Mouse (Mus musculus): ENCODE data around the gene Olfr548-ps1. TPM values are rescaled to one million over a fixed set of nuclear protein-coding genes. Genes with fewer than 3 reads are reported as not detected.

Olfr548-ps1 gene
- polyA plus RNA-seq (2012; rRNA removed; ENCODE audit: low replicate concordance), result not detected in 2 replicates

GRCm38 (mm10) chr7:102540596-102540995 lies at the start of gene Olfr548-ps1:
Gene Olfr548-ps1, plus strand, starts transcription at chr7:102540896.

GRCm38 (mm10) chr7:102499473-102499872 lies 41.2 kb upstream of the Olfr548-ps1 start, which contains the start of gene Olfr545:
Gene Olfr545, minus strand, starts transcription at chr7:102499573.

GRCm38 (mm10) chr7:102534449-102534848 lies 6.2 kb upstream of the Olfr548-ps1 start, which contains the start of gene Olfr547:
Gene Olfr547, plus strand, starts transcription at chr7:102534749.

GRCm38 (mm10) chr7:102549570-102549969 lies 8.9 kb downstream of the Olfr548-ps1 start, which contains the start of gene Olfr549:
Gene Olfr549, plus strand, starts transcription at chr7:102549870.

GRCm38 (mm10) chr7:102564999-102565997 lies 24.6 kb downstream of the Olfr548-ps1 start, which contains the start of gene Trim21:
Gene Trim21, minus strand, starts transcription at chr7:102565486.

GRCm38 (mm10) chr7:102571142-102571541 lies 30.4 kb downstream of the Olfr548-ps1 start, which contains the start of gene Olfr550:
Gene Olfr550, plus strand, starts transcription at chr7:102571442.

GRCm38 (mm10) chr7:102591786-102592185 lies 51.1 kb downstream of the Olfr548-ps1 start, which contains the start of gene Olfr551:
Gene Olfr551, minus strand, starts transcription at chr7:102591886.

Other genes with a start within 250 kb of the Olfr548-ps1 start
- gene Rrm1, start 99.2 kb upstream of the Olfr548-ps1 start, polyA plus RNA-seq (2012; rRNA removed; ENCODE audit: low replicate concordance), result 4.9 and 10.0 TPM in 2 replicates
- gene Olfr543, start 59.2 kb upstream of the Olfr548-ps1 start, polyA plus RNA-seq (2012; rRNA removed; ENCODE audit: low replicate concordance), result not detected in 2 replicates
- gene Olfr544, start 52.6 kb upstream of the Olfr548-ps1 start, polyA plus RNA-seq (2012; rRNA removed; ENCODE audit: low replicate concordance), result not detected in 2 replicates
- not detected in 2 replicates for gene Olfr545, start 41.3 kb upstream of the Olfr548-ps1 start, polyA plus RNA-seq (2012; rRNA removed; ENCODE audit: low replicate concordance)
- not detected in 2 replicates for gene Olfr547, start 6.1 kb upstream of the Olfr548-ps1 start, polyA plus RNA-seq (2012; rRNA removed; ENCODE audit: low replicate concordance)
- not detected in 2 replicates for gene Olfr549, start 9.0 kb downstream of the Olfr548-ps1 start, polyA plus RNA-seq (2012; rRNA removed; ENCODE audit: low replicate concordance)
- gene Trim21, start 24.6 kb downstream of the Olfr548-ps1 start, polyA plus RNA-seq (2012; rRNA removed; ENCODE audit: low replicate concordance), result 6.6 and 12.9 TPM in 2 replicates
- gene Olfr550, start 30.5 kb downstream of the Olfr548-ps1 start, polyA plus RNA-seq (2012; rRNA removed; ENCODE audit: low replicate concordance), result 0.78 and 0.91 TPM in 2 replicates
- not detected in 2 replicates for gene Olfr551, start 51.0 kb downstream of the Olfr548-ps1 start, polyA plus RNA-seq (2012; rRNA removed; ENCODE audit: low replicate concordance)
- gene Olfr552, start 56.9 kb downstream of the Olfr548-ps1 start, polyA plus RNA-seq (2012; rRNA removed; ENCODE audit: low replicate concordance), result not detected in 2 replicates
- gene Olfr553, start 77.3 kb downstream of the Olfr548-ps1 start, polyA plus RNA-seq (2012; rRNA removed; ENCODE audit: low replicate concordance), result not detected in 2 replicates
- not detected in 2 replicates for gene Olfr554, start 97.5 kb downstream of the Olfr548-ps1 start, polyA plus RNA-seq (2012; rRNA removed; ENCODE audit: low replicate concordance)
- not detected in 2 replicates for gene Olfr555, start 117.9 kb downstream of the Olfr548-ps1 start, polyA plus RNA-seq (2012; rRNA removed; ENCODE audit: low replicate concordance)
- not detected in 2 replicates for gene Olfr556, start 124.0 kb downstream of the Olfr548-ps1 start, polyA plus RNA-seq (2012; rRNA removed; ENCODE audit: low replicate concordance)
- 23.8 and 50.9 TPM in 2 replicates for gene Trim68, start 146.4 kb downstream of the Olfr548-ps1 start, polyA plus RNA-seq (2012; rRNA removed; ENCODE audit: low replicate concordance)
- not detected in 2 replicates for gene Olfr557, start 155.0 kb downstream of the Olfr548-ps1 start, polyA plus RNA-seq (2012; rRNA removed; ENCODE audit: low replicate concordance)
- 2.3 and 6.1 TPM in 2 replicates for gene Olfr558, start 161.3 kb downstream of the Olfr548-ps1 start, polyA plus RNA-seq (2012; rRNA removed; ENCODE audit: low replicate concordance)
- 0.33 TPM in 1 of 2 replicates, not detected in the other for gene Olfr33, start 178.2 kb downstream of the Olfr548-ps1 start, polyA plus RNA-seq (2012; rRNA removed; ENCODE audit: low replicate concordance)
- gene Olfr559, start 186.6 kb downstream of the Olfr548-ps1 start, polyA plus RNA-seq (2012; rRNA removed; ENCODE audit: low replicate concordance), result not detected in 2 replicates
- 0.09 TPM in 1 of 2 replicates, not detected in the other for gene Olfr560, start 218.5 kb downstream of the Olfr548-ps1 start, polyA plus RNA-seq (2012; rRNA removed; ENCODE audit: low replicate concordance)
- 3.2 and 8.0 TPM in 2 replicates for gene Olfr78, start 218.6 kb downstream of the Olfr548-ps1 start, polyA plus RNA-seq (2012; rRNA removed; ENCODE audit: low replicate concordance)
- gene Olfr561, start 230.3 kb downstream of the Olfr548-ps1 start, polyA plus RNA-seq (2012; rRNA removed; ENCODE audit: low replicate concordance), result 0.11 TPM in 1 of 2 replicates, not detected in the other

Data from mammary gland, adult 2 months (tissue).